Mouse (Mus musculus) forebrain, embryonic 10.5 days (tissue): ENCODE results near the gene Ilvbl. TPM values are rescaled to one million over a fixed set of nuclear protein-coding genes. Genes with fewer than 3 reads are reported as not detected.
A peak's percentile ranks its signal among the peaks of the same experiment; 100 is the strongest.
"Not testable (repeated sequence)": the region's sequence is repeated elsewhere in the genome, so short reads cannot be mapped to it uniquely, and the experiment has no call there.

ENCODE experiments used
- DNase-seq: peaks from one replicate; pipeline ENCODE4 v3.0.0-alpha.2; 2017; ENCODE audit warnings: low spot score; ENCODE audit errors: extremely low spot score
- H3K27ac ChIP-seq: fragments of 300-500 bp; sonication (generic); 2 replicates; pipeline ENCODE4 v1.5.1; 2016; ENCODE audit warnings: mild to moderate bottlenecking
- H3K27me3 ChIP-seq: fragments of 300-500 bp; sonication (generic); 2 replicates; pipeline ENCODE4 v1.6.1; 2016; ENCODE audit warnings: mild to moderate bottlenecking; ENCODE audit not compliant: poor library complexity, severe bottlenecking
- H3K36me3 ChIP-seq: fragments of 300-500 bp; sonication (generic); replicated peaks from 2 replicates; pipeline ENCODE4 v1.6.1; 2016; ENCODE audit warnings: mild to moderate bottlenecking, moderate library complexity
- H3K4me1 ChIP-seq: fragments of 300-500 bp; sonication (generic); 2 replicates; pipeline ENCODE4 v1.6.1; 2016
- H3K4me3 ChIP-seq: fragments of 300-500 bp; sonication (generic); 2 replicates; pipeline ENCODE4 v1.5.1; 2016; ENCODE audit warnings: mild to moderate bottlenecking, moderate library complexity
- H3K9me3 ChIP-seq: fragments of 300-500 bp; sonication (generic); 2 replicates; pipeline ENCODE4 v1.6.1; 2016; ENCODE audit warnings: mild to moderate bottlenecking, moderate library complexity
- WGBS: fragments of 180-500 bp; shearing (Covaris S2); methylation state at CpG from one replicate; pipeline ENCODE4 v1.1.7; 2016; 5-methylcytosine and 5-hydroxymethylcytosine counted together
- microRNA-seq: library from miRNA; unstranded; fragments of <30 nt; microRNA quantifications from one replicate; pipeline ENCODE4, GENCODE M21; 2017
- polyA plus RNA-seq: library from polyadenylated mRNA; unstranded; fragments of >200 nt; fragmentation: Nextera tagmentation; extraction: Ambion mirVana; gene quantifications from 2 replicates; pipeline ENCODE4 v1.2.1, GENCODE M21; 2016

The Ilvbl gene
- polyA plus RNA-seq, 1 experiment from 2014 or later = 33.3 TPM

DNA sequence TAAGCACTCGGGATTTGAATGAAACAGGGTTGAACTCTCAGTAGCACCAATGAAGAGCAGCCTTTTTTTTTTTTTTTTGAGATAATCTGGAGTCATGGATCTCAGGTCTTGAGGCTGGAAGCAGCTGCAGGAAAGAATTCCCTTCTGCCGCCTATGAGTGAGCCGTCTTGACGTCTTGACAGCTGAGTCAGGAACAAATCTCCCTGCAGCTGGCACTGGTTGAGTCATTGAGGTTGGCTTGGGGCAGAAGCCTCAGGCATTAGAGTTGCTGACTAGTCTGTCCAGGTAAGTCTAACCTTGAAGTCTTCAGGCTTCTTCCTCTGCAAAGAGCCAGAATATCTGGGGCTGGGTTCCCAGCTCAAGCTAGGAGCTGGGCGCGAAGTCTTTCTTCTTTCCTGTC, 20.0 kb downstream of the Ilvbl start:
- H3K27me3 ChIP-seq = no peaks in the 10 kb centered on the region
- peaks cover 25% of the 10 kb centered on the region for H3K4me1 ChIP-seq
- no peaks in the 10 kb centered on the region for H3K9me3 ChIP-seq
- 84% methylated on average over 6 of the region's 6 CpGs for WGBS
- DNase-seq = no peak
- no peak overlapping the region for H3K4me3 ChIP-seq
- peaks cover 9% of the 10 kb centered on the region for H3K36me3 ChIP-seq
- H3K27ac ChIP-seq = no peak overlapping the region

- H3K36me3 ChIP-seq = peaks cover 5% of the 10 kb centered on the region
- no peak overlapping the region for H3K4me3 ChIP-seq
- no peaks in the 10 kb centered on the region for H3K9me3 ChIP-seq
- no peak for DNase-seq
- H3K4me1 ChIP-seq = peaks cover 25% of the 10 kb centered on the region
- no peaks in the 10 kb centered on the region for H3K27me3 ChIP-seq
- no peak overlapping the region for H3K27ac ChIP-seq
Measured at GRCm38 (mm10) chr10:78594566-78594965, 20.4 kb downstream of the Ilvbl start.

- Histone ChIP-seq H3K27ac (no peak overlapping the region), H3K4me3 (no peak overlapping the region), H3K36me3 (no peaks in the 10 kb centered on the region), H3K9me3 (no peaks in the 10 kb centered on the region), H3K4me1 (no peaks in the 10 kb centered on the region), H3K27me3 (no peaks in the 10 kb centered on the region)
- whole genome bisulfite sequencing = 92% methylated on average over 5 of the region's 5 CpGs
- DNase-seq = no peak
Measured at GRCm38 (mm10) chr10:78599865-78600264, 25.7 kb downstream of the Ilvbl start.

DNA sequence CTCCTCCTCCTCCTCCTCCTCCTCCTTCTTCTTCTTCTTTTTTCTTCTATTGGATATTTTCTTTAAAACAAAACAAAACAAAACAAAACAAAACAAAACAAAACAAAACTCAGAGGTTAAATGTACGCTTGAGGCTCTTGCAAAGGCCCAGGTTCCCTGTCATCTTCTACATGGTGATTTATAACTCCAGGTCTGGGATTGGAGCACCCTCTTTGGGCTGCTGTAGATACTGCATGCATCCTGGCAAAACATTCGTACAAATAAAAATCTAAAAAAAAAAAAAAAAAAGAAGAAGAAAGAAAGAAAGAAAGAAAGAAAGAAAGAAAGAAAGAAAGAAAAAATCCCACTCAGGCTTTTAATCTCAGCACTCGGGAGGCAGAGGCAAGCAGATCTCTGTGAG, 30.9 kb downstream of the Ilvbl start:
- Histone ChIP-seq H3K4me3 (no peak overlapping the region), H3K27ac (no peak overlapping the region), H3K27me3 (no peaks in the 10 kb centered on the region), H3K4me1 (no peaks in the 10 kb centered on the region), H3K9me3 (no peaks in the 10 kb centered on the region), H3K36me3 (no peaks in the 10 kb centered on the region)
- 66% methylated on average over 3 of the region's 3 CpGs for WGBS
- DNase-seq = no peak

GRCm38 (mm10) chr10:78607602-78608001, 33.5 kb downstream of the Ilvbl start:
- Histone ChIP-seq H3K27me3 (no peaks in the 10 kb centered on the region), H3K27ac (no peak overlapping the region), H3K4me3 (no peak overlapping the region), H3K36me3 (no peaks in the 10 kb centered on the region), H3K9me3 (no peaks in the 10 kb centered on the region), H3K4me1 (no peaks in the 10 kb centered on the region)
- WGBS = 79% methylated on average over 3 of the region's 3 CpGs
- DNase-seq = no peak

- no peaks in the 10 kb centered on the region for H3K27me3 ChIP-seq
- 81% methylated on average over 1 of the region's 1 CpGs for WGBS
- no peaks in the 10 kb centered on the region for H3K36me3 ChIP-seq
- no peak within 1 kb of the TSS for H3K27ac ChIP-seq
- no peaks in the 10 kb centered on the region for H3K4me1 ChIP-seq
- no peaks in the 10 kb centered on the region for H3K9me3 ChIP-seq
- no peak for DNase-seq
- H3K4me3 ChIP-seq = no peak within 1 kb of the TSS
Measured at GRCm38 (mm10) chr10:78617974-78618373, 43.8 kb downstream of the Ilvbl start, which contains the start of gene Olfr1357. Gene Olfr1357 (minus strand): TSS chr10:78618074.

DNA sequence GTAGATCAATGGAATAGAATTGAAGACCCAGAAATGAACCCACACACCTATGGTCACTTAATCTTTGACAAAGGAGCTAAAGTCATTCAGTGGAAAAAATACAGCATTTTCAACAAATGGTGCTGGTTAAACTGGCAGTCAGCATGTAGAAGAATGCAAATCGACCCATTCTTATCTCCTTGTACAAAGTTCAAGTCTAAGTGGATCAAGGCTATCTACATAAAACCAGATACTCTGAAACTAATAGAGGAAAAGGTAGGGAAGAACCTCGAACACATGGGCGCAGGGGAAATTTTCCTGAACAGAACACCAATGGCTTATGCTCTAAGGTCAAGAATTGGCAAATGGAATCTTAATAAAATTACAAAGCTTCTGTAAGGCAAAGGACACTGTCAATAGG, 49.0 kb downstream of the Ilvbl start:
- 87% methylated on average over 3 of the region's 3 CpGs for WGBS
- H3K4me3 ChIP-seq, H3K4me1 ChIP-seq, H3K36me3 ChIP-seq, H3K27ac ChIP-seq, H3K9me3 ChIP-seq, H3K27me3 ChIP-seq, DNase-seq: not testable (repeated sequence)

DNA sequence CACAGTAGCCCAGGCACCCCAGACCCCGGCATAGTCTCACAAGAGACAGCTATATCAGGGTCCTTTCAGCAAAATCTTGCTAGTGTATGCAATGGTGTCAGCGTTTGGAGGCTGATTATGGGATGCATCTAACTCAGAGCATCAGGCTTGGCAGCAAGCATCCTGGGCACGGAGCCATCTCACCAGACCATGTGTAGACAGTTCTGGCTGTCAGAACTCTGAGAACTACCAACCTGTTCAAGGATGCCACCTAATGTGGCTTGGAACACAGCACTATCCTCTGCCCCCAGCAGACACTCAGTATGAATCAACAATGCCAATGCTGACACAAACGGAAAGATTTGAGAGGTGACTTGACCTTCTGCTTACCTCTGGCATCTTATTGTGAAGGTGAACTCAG, 56.0 kb downstream of the Ilvbl start:
- Histone ChIP-seq H3K4me1 (no peaks in the 10 kb centered on the region), H3K27ac (no peak overlapping the region), H3K4me3 (no peak overlapping the region), H3K9me3 (no peaks in the 10 kb centered on the region), H3K27me3 (no peaks in the 10 kb centered on the region), H3K36me3 (no peaks in the 10 kb centered on the region)
- 88% methylated on average over 4 of the region's 4 CpGs for WGBS
- no peak for DNase-seq

DNA sequence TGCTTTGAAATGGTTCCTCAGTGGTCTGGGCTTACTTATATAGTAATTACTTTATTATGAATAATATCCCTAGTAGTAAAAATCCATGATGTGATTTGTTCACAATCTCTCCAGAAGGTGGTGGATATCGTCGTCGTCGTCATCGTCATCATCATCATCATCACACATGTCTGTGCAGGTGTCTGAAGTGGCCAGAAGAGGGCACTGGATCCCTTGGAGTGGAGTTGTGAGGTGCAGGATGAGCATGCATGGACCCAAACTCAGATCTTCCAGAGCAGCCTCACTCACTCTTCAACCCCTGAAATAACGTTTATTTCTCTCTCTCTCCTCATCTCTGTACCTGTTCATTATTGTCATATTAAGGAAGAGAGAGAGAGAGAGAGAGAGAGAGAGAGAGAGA, 58.2 kb downstream of the Ilvbl start:
- H3K4me1 ChIP-seq = no peaks in the 10 kb centered on the region
- no peak overlapping the region for H3K4me3 ChIP-seq
- 20% methylated on average over 6 of the region's 6 CpGs for WGBS
- no peaks in the 10 kb centered on the region for H3K36me3 ChIP-seq
- no peaks in the 10 kb centered on the region for H3K27me3 ChIP-seq
- no peak overlapping the region for H3K27ac ChIP-seq
- no peaks in the 10 kb centered on the region for H3K9me3 ChIP-seq
- DNase-seq = peak; percentile 34

Small RNAs within 50 kb of the gene (microRNA-seq; reads per million reads assigned to microRNA genes)
- not detected for gene Gm27541

Other genes starting within 250 kb of the Ilvbl start
- gene Agpat3, start 221.9 kb upstream of the Ilvbl start, polyA plus RNA-seq = 36.8 and 37.7 TPM in 2 replicates
- gene Rrp1, start 161.3 kb upstream of the Ilvbl start, polyA plus RNA-seq = 338 and 366 TPM in 2 replicates
- gene Cstb, start 148.7 kb upstream of the Ilvbl start, polyA plus RNA-seq = 115 and 118 TPM in 2 replicates
- gene Pdxk, start 109.4 kb upstream of the Ilvbl start, polyA plus RNA-seq = 13.0 and 14.0 TPM in 2 replicates
- gene Olfr1358, start 56.9 kb upstream of the Ilvbl start, polyA plus RNA-seq = not detected in 2 replicates
- gene Syde1, start 17.6 kb downstream of the Ilvbl start, polyA plus RNA-seq = 13.3 and 14.8 TPM in 2 replicates
- gene Olfr1357, start 43.7 kb downstream of the Ilvbl start, polyA plus RNA-seq = not detected in 2 replicates
- gene Casp14, start 143.9 kb downstream of the Ilvbl start, polyA plus RNA-seq = not detected in 2 replicates
- 0.15 and 0.19 TPM in 2 replicates for gene Ccdc105, start 178.7 kb downstream of the Ilvbl start, polyA plus RNA-seq
- gene Slc1a6, start 206.2 kb downstream of the Ilvbl start, polyA plus RNA-seq = 1.5 and 1.9 TPM in 2 replicates